Mouse (Mus musculus): ENCODE measurements around the gene Csrp1. TPM values are rescaled to one million over a fixed set of nuclear protein-coding genes. Genes with fewer than 3 reads are reported as not detected.

The Csrp1 gene
- total RNA-seq (2021): 100 to 1,000 TPM; 197 to 219 TPM

- no peak for DNase-seq (ENCODE audit: extremely low spot score in 1 of 2, low spot score in 1 of 2)
Measured at GRCm38 (mm10) chr1:135719983-135720382, at the start of gene Csrp1. Gene Csrp1, plus strand, starts transcription at chr1:135720061.

GRCm38 (mm10) chr1:135670397-135671130 lies 49.3 kb upstream of the Csrp1 start:
- DNase-seq (ENCODE audit: extremely low spot score in 1 of 2, low spot score in 1 of 2): peak; percentile 81 to 85

- DNase-seq (ENCODE audit: extremely low spot score in 1 of 2, low spot score in 1 of 2): no peak
Measured at GRCm38 (mm10) chr1:135671406-135671805, 48.5 kb upstream of the Csrp1 start.

- no peak for DNase-seq (ENCODE audit: extremely low spot score in 1 of 2, low spot score in 1 of 2)
Measured at GRCm38 (mm10) chr1:135671956-135672355, 47.9 kb upstream of the Csrp1 start.

GRCm38 (mm10) chr1:135672374-135672773 lies 47.5 kb upstream of the Csrp1 start:
- no peak for DNase-seq (ENCODE audit: extremely low spot score in 1 of 2, low spot score in 1 of 2)

- DNase-seq (ENCODE audit: extremely low spot score in 1 of 2, low spot score in 1 of 2): no peak
Measured at GRCm38 (mm10) chr1:135673423-135673822, 46.4 kb upstream of the Csrp1 start.

- DNase-seq (ENCODE audit: extremely low spot score in 1 of 2, low spot score in 1 of 2): no peak
Measured at GRCm38 (mm10) chr1:135675449-135676129, 44.3 kb upstream of the Csrp1 start.

GRCm38 (mm10) chr1:135676247-135676646 lies 43.6 kb upstream of the Csrp1 start:
- no peak for DNase-seq (ENCODE audit: extremely low spot score in 1 of 2, low spot score in 1 of 2)

- no peak for DNase-seq (ENCODE audit: extremely low spot score in 1 of 2, low spot score in 1 of 2)
Measured at GRCm38 (mm10) chr1:135676938-135677682, 42.8 kb upstream of the Csrp1 start.

GRCm38 (mm10) chr1:135678145-135678544 lies 41.7 kb upstream of the Csrp1 start:
- DNase-seq (ENCODE audit: extremely low spot score in 1 of 2, low spot score in 1 of 2): no peak

GRCm38 (mm10) chr1:135680716-135681115 lies 39.1 kb upstream of the Csrp1 start:
- DNase-seq (ENCODE audit: extremely low spot score in 1 of 2, low spot score in 1 of 2): no peak

- DNase-seq (ENCODE audit: extremely low spot score in 1 of 2, low spot score in 1 of 2): no peak
Measured at GRCm38 (mm10) chr1:135681122-135681521, 38.7 kb upstream of the Csrp1 start.

- no peak for DNase-seq (ENCODE audit: extremely low spot score in 1 of 2, low spot score in 1 of 2)
Measured at GRCm38 (mm10) chr1:135684895-135685294, 35.0 kb upstream of the Csrp1 start.

- no peak for DNase-seq (ENCODE audit: extremely low spot score in 1 of 2, low spot score in 1 of 2)
Measured at GRCm38 (mm10) chr1:135685316-135685715, 34.5 kb upstream of the Csrp1 start.

GRCm38 (mm10) chr1:135686792-135687510 lies 32.9 kb upstream of the Csrp1 start:
- DNase-seq (ENCODE audit: extremely low spot score in 1 of 2, low spot score in 1 of 2): no peak

GRCm38 (mm10) chr1:135687771-135688492 lies 31.9 kb upstream of the Csrp1 start:
- peak in 1 of 2 experiments; percentile 39 for DNase-seq (ENCODE audit: extremely low spot score in 1 of 2, low spot score in 1 of 2)

GRCm38 (mm10) chr1:135688686-135689085 lies 31.2 kb upstream of the Csrp1 start:
- DNase-seq (ENCODE audit: extremely low spot score in 1 of 2, low spot score in 1 of 2): no peak

- DNase-seq (ENCODE audit: extremely low spot score in 1 of 2, low spot score in 1 of 2): no peak
Measured at GRCm38 (mm10) chr1:135690784-135691416, 29.0 kb upstream of the Csrp1 start.

GRCm38 (mm10) chr1:135691417-135691815 lies 28.4 kb upstream of the Csrp1 start:
- no peak for DNase-seq (ENCODE audit: extremely low spot score in 1 of 2, low spot score in 1 of 2)

All from layer of hippocampus, postnatal 25 days (tissue).